Mouse (Mus musculus) frontal cortex, postnatal 10 days (tissue): ENCODE results near the gene Srp54c.
"Not testable (repeated sequence)": the region's sequence is repeated elsewhere in the genome, so short reads cannot be mapped to it uniquely, and the experiment has no call there.

Source experiments
- DNase-seq, 2 experiments: peaks; one replicate each; pipeline ENCODE4 v3.0.0; 2022; ENCODE audit warnings: low spot score in 2 of 2, mixed read lengths in 1 of 2

Srp54c gene

GRCm38 (mm10) chr12:55229626-55230519 lies at the start of gene Srp54c:
Gene Srp54c (plus strand): TSS chr12:55230168.
- not testable (repeated sequence) for DNase-seq

GRCm38 (mm10) chr12:55187686-55188085 lies 42.3 kb upstream of the Srp54c start:
- not testable (repeated sequence) for DNase-seq

- DNase-seq: not testable (repeated sequence)
Measured at GRCm38 (mm10) chr12:55189127-55189526, 40.8 kb upstream of the Srp54c start.

- DNase-seq: not testable (repeated sequence)
Measured at GRCm38 (mm10) chr12:55199306-55199705, 30.7 kb upstream of the Srp54c start, which contains the start of gene 1700047I17Rik2. Gene 1700047I17Rik2 (plus strand): TSS chr12:55199592.

- not testable (repeated sequence) for DNase-seq
Measured at GRCm38 (mm10) chr12:55199799-55200198, 30.2 kb upstream of the Srp54c start.

GRCm38 (mm10) chr12:55212944-55213343 lies 17.0 kb upstream of the Srp54c start:
- DNase-seq: not testable (repeated sequence)

GRCm38 (mm10) chr12:55230520-55230861 lies 523 bp downstream of the Srp54c start:
- DNase-seq: not testable (repeated sequence)

- DNase-seq: not testable (repeated sequence)
Measured at GRCm38 (mm10) chr12:55242243-55242642, 12.3 kb downstream of the Srp54c start.

- not testable (repeated sequence) for DNase-seq
Measured at GRCm38 (mm10) chr12:55261950-55262349, 32.0 kb downstream of the Srp54c start.

- DNase-seq: not testable (repeated sequence)
Measured at GRCm38 (mm10) chr12:55263385-55263784, 33.4 kb downstream of the Srp54c start.

GRCm38 (mm10) chr12:55272243-55272642 lies 42.3 kb downstream of the Srp54c start:
- DNase-seq: no peak

GRCm38 (mm10) chr12:55277583-55277982 lies 47.6 kb downstream of the Srp54c start:
- DNase-seq: not testable (repeated sequence)

GRCm38 (mm10) chr12:55298112-55298511 lies 68.1 kb downstream of the Srp54c start:
- DNase-seq: no peak

GRCm38 (mm10) chr12:55299336-55299735 lies 69.4 kb downstream of the Srp54c start, which contains the start of gene 1110008L16Rik:
Gene 1110008L16Rik (plus strand): TSS chr12:55299577.
- DNase-seq: no peak

- DNase-seq: no peak
Measured at GRCm38 (mm10) chr12:55300820-55301351, 70.9 kb downstream of the Srp54c start.

GRCm38 (mm10) chr12:55301472-55302300 lies 71.7 kb downstream of the Srp54c start:
- DNase-seq: no peak

GRCm38 (mm10) chr12:55302485-55303441 lies 72.8 kb downstream of the Srp54c start, which contains the start of gene Ppp2r3c:
Gene Ppp2r3c (minus strand): TSS chr12:55302998.
- DNase-seq: peak; percentile 85 to 87

GRCm38 (mm10) chr12:55306371-55306770 lies 76.4 kb downstream of the Srp54c start:
- no peak for DNase-seq

- no peak for DNase-seq
Measured at GRCm38 (mm10) chr12:55307566-55307965, 77.6 kb downstream of the Srp54c start.

GRCm38 (mm10) chr12:55308731-55309130 lies 78.8 kb downstream of the Srp54c start:
- no peak for DNase-seq

- DNase-seq: no peak
Measured at GRCm38 (mm10) chr12:55309501-55309900, 79.5 kb downstream of the Srp54c start.
